Mouse (Mus musculus) ES-Bruce4 (cell line): ENCODE measurements around the gene Vax2. TPM values are rescaled to one million over a fixed set of nuclear protein-coding genes. Genes with fewer than 3 reads are reported as not detected.
A peak's percentile ranks its signal among the peaks of the same experiment; 100 is the strongest.

Source experiments
- H3K27ac ChIP-seq: 2 replicates; pipeline ENCODE4 v1.5.1; 2012; ENCODE audit warnings: low read length, inconsistent platforms; ENCODE audit not compliant: insufficient read depth
- H3K27me3 ChIP-seq: 2 replicates; pipeline ENCODE4 v1.6.1; 2012; ENCODE audit warnings: mild to moderate bottlenecking, low read length, inconsistent platforms; ENCODE audit not compliant: control insufficient read depth, poor library complexity, insufficient read depth, severe bottlenecking
- H3K36me3 ChIP-seq: 2 replicates; pipeline ENCODE4 v1.6.1; 2012; ENCODE audit warnings: inconsistent platforms, mild to moderate bottlenecking, low read length, moderate library complexity; ENCODE audit not compliant: control insufficient read depth, poor library complexity, insufficient read depth, severe bottlenecking
- H3K4me1 ChIP-seq: one replicate; pipeline ENCODE4 v1.8.1; 2011; ENCODE audit warnings: low read length; ENCODE audit not compliant: control insufficient read depth, insufficient read depth
- H3K4me3 ChIP-seq: 2 replicates; pipeline ENCODE4 v1.5.1; 2011; ENCODE audit warnings: low read depth, mild to moderate bottlenecking, low read length
- H3K9ac ChIP-seq: 2 replicates; pipeline ENCODE4 v1.6.1; 2012; ENCODE audit warnings: low read depth, mild to moderate bottlenecking, inconsistent platforms; ENCODE audit not compliant: poor library complexity, severe bottlenecking
- H3K9me3 ChIP-seq: replicated peaks from 2 replicates; pipeline ENCODE4 v1.6.1; 2012; ENCODE audit warnings: mild to moderate bottlenecking, low read length, inconsistent platforms; ENCODE audit not compliant: control insufficient read depth, poor library complexity, insufficient read depth, severe bottlenecking
- CTCF ChIP-seq: IDR thresholded peaks from one replicate; pipeline ENCODE4 v1.8.1; 2011; ENCODE audit warnings: low read depth, low read length
- EP300 ChIP-seq: IDR thresholded peaks from 2 replicates; pipeline ENCODE4 v1.6.1; 2011; ENCODE audit warnings: low read depth, low read length; ENCODE audit not compliant: insufficient read depth
- POLR2A ChIP-seq: IDR thresholded peaks from one replicate; pipeline ENCODE4 v1.8.1; 2011; ENCODE audit warnings: low read length; ENCODE audit not compliant: insufficient read depth
- polyA plus RNA-seq: library from polyadenylated mRNA; stranded (reverse); fragments of >200 nt; gene quantifications from 2 replicates; pipeline ENCODE4 v1.2.4, GENCODE M21; 2011; ENCODE audit warnings: low read depth; ENCODE audit not compliant: missing spikeins, insufficient read depth, insufficient read length

The Vax2 gene
- polyA plus RNA-seq, 1 experiment = not detected

- TF ChIP-seq CTCF = peak; percentile 44
- TF ChIP-seq POLR2A = no peak
- no peak for TF ChIP-seq EP300
- Histone ChIP-seq H3K4me3 (peak overlapping the region; percentile 44), H3K27ac (no peak overlapping the region), H3K27me3 (no peaks in the 10 kb centered on the region), H3K9me3 (no peaks in the 10 kb centered on the region), H3K36me3 (no peaks in the 10 kb centered on the region), H3K9ac (peak overlapping the region; percentile 20; the same call in 1 of the 2 replicates), H3K4me1 (no peaks in the 10 kb centered on the region)
Measured at GRCm38 (mm10) chr6:83762880-83763431, 51.9 kb downstream of the Vax2 start.

GRCm38 (mm10) chr6:83766982-83767381 lies 55.9 kb downstream of the Vax2 start:
- no peaks in the 10 kb centered on the region for H3K4me1 ChIP-seq
- H3K4me3 ChIP-seq = no peak overlapping the region
- no peak for TF ChIP-seq POLR2A
- no peak for TF ChIP-seq EP300
- no peak for TF ChIP-seq CTCF
- H3K27ac ChIP-seq = no peak overlapping the region
- no peaks in the 10 kb centered on the region for H3K36me3 ChIP-seq
- no peak overlapping the region for H3K9ac ChIP-seq
- H3K27me3 ChIP-seq = no peaks in the 10 kb centered on the region
- H3K9me3 ChIP-seq = no peaks in the 10 kb centered on the region

- H3K9me3 ChIP-seq = no peaks in the 10 kb centered on the region
- H3K4me3 ChIP-seq = no peak overlapping the region
- H3K4me1 ChIP-seq = no peaks in the 10 kb centered on the region
- H3K27ac ChIP-seq = no peak overlapping the region
- no peaks in the 10 kb centered on the region for H3K36me3 ChIP-seq
- H3K9ac ChIP-seq = no peak overlapping the region
- H3K27me3 ChIP-seq = no peaks in the 10 kb centered on the region
- TF ChIP-seq POLR2A = no peak
- TF ChIP-seq EP300 = no peak
- no peak for TF ChIP-seq CTCF
Measured at GRCm38 (mm10) chr6:83768485-83768884, 57.4 kb downstream of the Vax2 start.

- no peaks in the 10 kb centered on the region for H3K9me3 ChIP-seq
- H3K27ac ChIP-seq = no peak overlapping the region
- TF ChIP-seq POLR2A (no peak), CTCF (no peak), EP300 (no peak)
- no peaks in the 10 kb centered on the region for H3K36me3 ChIP-seq
- H3K4me1 ChIP-seq = no peaks in the 10 kb centered on the region
- no peak overlapping the region for H3K4me3 ChIP-seq
- H3K9ac ChIP-seq = peak overlapping the region; percentile 72; the same call in 1 of the 2 replicates
- no peaks in the 10 kb centered on the region for H3K27me3 ChIP-seq
Measured at GRCm38 (mm10) chr6:83774126-83774525, 63.1 kb downstream of the Vax2 start.

- H3K36me3 ChIP-seq = no peaks in the 10 kb centered on the region
Measured at GRCm38 (mm10) chr6:83774781-83775563, 63.9 kb downstream of the Vax2 start.

GRCm38 (mm10) chr6:83775638-83776293 lies 64.7 kb downstream of the Vax2 start, which contains the start of gene Tex261:
Tex261 (minus strand) TSS chr6:83775813.
- no peaks in the 10 kb centered on the region for H3K9me3 ChIP-seq
- H3K4me3 ChIP-seq = peak within 1 kb of the TSS; percentile 90
- TF ChIP-seq EP300 (no peak), CTCF (peak; percentile 73), POLR2A (peak; percentile 76)
- H3K36me3 ChIP-seq = no peaks in the 10 kb centered on the region
- H3K27ac ChIP-seq = peak within 1 kb of the TSS; percentile 31
- H3K27me3 ChIP-seq = no peaks in the 10 kb centered on the region
- no peaks in the 10 kb centered on the region for H3K4me1 ChIP-seq
- peak within 1 kb of the TSS; percentile 72 for H3K9ac ChIP-seq

More at GRCm38 (mm10) chr6:83774781-83775563, 63.9 kb downstream of the Vax2 start:
- Histone ChIP-seq H3K27me3 (no peaks in the 10 kb centered on the region), H3K9ac (peak overlapping the region; percentile 72), H3K27ac (no peak overlapping the region), H3K4me1 (no peaks in the 10 kb centered on the region), H3K9me3 (no peaks in the 10 kb centered on the region), H3K4me3 (peak overlapping the region; percentile 90)
- TF ChIP-seq EP300 = no peak
- TF ChIP-seq POLR2A = no peak
- TF ChIP-seq CTCF = no peak
